Mouse (Mus musculus) hindbrain, embryonic 11.5 days (tissue): ENCODE measurements around the gene Aqp6. TPM values are rescaled to one million over a fixed set of nuclear protein-coding genes. Genes with fewer than 3 reads are reported as not detected.

Source experiments
- ATAC-seq: fragments of 200-750 bp; cut with Nextera tagmentation; 2 replicates; pipeline ENCODE4 v1.8.0; 2017; ENCODE audit warnings: mild to moderate bottlenecking, moderate TSS enrichment, moderate library complexity; ENCODE audit not compliant: low FRiP score
- DNase-seq: peaks from one replicate; pipeline ENCODE4 v3.0.0-alpha.2; 2015; ENCODE audit warnings: low spot score
- H3K27ac ChIP-seq: fragments of 300-500 bp; sonication (generic); 2 replicates; pipeline ENCODE4 v1.5.1; 2014; ENCODE audit warnings: mild to moderate bottlenecking, low read depth, low read length
- H3K27me3 ChIP-seq: fragments of 300-500 bp; sonication (generic); 2 replicates; pipeline ENCODE4 v1.6.1; 2014; ENCODE audit warnings: mild to moderate bottlenecking, low read length, moderate library complexity, mixed read lengths; ENCODE audit not compliant: control insufficient read depth, insufficient read depth
- H3K36me3 ChIP-seq: fragments of 300-500 bp; sonication (generic); 2 replicates; pipeline ENCODE4 v1.6.1; 2014; ENCODE audit warnings: mild to moderate bottlenecking, low read length, moderate library complexity, mixed read lengths; ENCODE audit not compliant: control insufficient read depth, insufficient read depth
- H3K4me1 ChIP-seq: fragments of 300-500 bp; sonication (generic); replicated peaks from 2 replicates; pipeline ENCODE4 v1.6.1; 2014; ENCODE audit warnings: low read length, mixed read lengths; ENCODE audit not compliant: control insufficient read depth, insufficient read depth
- H3K4me2 ChIP-seq: fragments of 300-500 bp; sonication (generic); replicated peaks from 2 replicates; pipeline ENCODE4 v1.6.1; 2014; ENCODE audit warnings: mild to moderate bottlenecking, low read depth, low read length
- H3K4me3 ChIP-seq: fragments of 300-500 bp; sonication (generic); 2 replicates; pipeline ENCODE4 v1.5.1; 2014; ENCODE audit warnings: low read depth, low read length
- H3K9ac ChIP-seq: fragments of 300-500 bp; sonication (generic); 2 replicates; pipeline ENCODE4 v1.6.1; 2014; ENCODE audit warnings: low read depth, low read length
- H3K9me3 ChIP-seq: fragments of 300-500 bp; sonication (generic); 2 replicates; pipeline ENCODE4 v1.6.1; 2016; ENCODE audit warnings: low read length; ENCODE audit not compliant: control insufficient read depth
- WGBS: fragments of 180-500 bp; shearing (Covaris S2); extraction: QIAGEN DNeasy Blood & Tissue Kit; methylation state at CpG from one replicate; pipeline ENCODE4 v1.1.7; 2014; 5-methylcytosine and 5-hydroxymethylcytosine counted together
- polyA plus RNA-seq: library from polyadenylated mRNA; unstranded; fragments of >200 nt; fragmentation: Nextera tagmentation; extraction: Ambion mirVana; gene quantifications from 2 replicates; pipeline ENCODE4 v1.2.1, GENCODE M21; 2014

Gene Aqp6
- polyA plus RNA-seq, 1 experiment from 2014 or later, result 1.7 TPM

DNA sequence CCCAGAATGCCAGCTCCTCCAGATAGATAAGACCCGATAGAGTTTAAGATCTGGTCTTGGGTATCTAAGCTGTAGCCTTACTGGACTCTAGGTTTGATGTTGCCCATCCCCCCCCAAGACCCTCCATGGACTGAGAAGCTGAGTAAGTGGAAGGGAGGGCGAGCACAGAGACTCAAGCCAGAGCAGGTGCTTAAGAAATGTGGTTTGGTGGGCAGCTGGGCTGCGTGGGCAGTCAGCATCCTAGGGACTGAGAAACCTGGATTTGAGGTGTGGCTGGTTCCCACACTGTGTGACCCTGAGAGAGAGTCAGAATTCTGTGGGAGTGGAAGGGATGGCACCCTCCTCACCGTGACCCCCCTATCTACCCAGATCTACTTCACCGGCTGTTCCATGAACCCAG lies 8.3 kb upstream of the Aqp6 start:
- Histone ChIP-seq H3K36me3 (no peaks in the 10 kb centered on the region), H3K27me3 (peaks cover 65% of the 10 kb centered on the region), H3K4me2 (no peak overlapping the region), H3K4me3 (no peak overlapping the region), H3K27ac (no peak overlapping the region), H3K9ac (no peak overlapping the region), H3K9me3 (no peaks in the 10 kb centered on the region), H3K4me1 (peaks cover 2% of the 10 kb centered on the region)
- no peak for DNase-seq
- 86% methylated on average over 5 of the region's 5 CpGs for WGBS
- ATAC-seq, result no peak

DNA sequence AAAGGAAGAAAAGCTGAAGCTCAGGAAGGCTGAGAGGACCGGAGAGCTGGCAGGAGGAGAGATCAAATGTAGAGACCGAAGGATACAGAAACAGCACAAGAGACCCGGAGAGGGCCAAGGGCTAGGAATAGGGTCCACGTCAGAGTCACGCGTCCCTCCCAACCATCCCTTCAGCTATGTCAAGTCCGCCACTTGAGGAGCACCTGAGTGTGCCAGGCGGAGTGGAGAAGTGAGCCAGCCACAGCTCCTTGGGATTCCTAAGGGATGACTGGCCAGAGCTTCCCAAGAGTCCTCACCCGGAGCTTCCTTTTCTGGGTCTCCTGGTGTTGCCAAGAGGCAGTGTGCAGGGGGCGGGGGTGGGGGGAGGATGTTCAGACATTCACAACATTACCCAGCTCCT lies 6.2 kb upstream of the Aqp6 start:
- Histone ChIP-seq H3K4me3 (no peak overlapping the region), H3K9me3 (no peaks in the 10 kb centered on the region), H3K27me3 (peaks cover 46% of the 10 kb centered on the region), H3K36me3 (no peaks in the 10 kb centered on the region), H3K4me2 (no peak overlapping the region), H3K9ac (no peak overlapping the region), H3K4me1 (peaks cover 6% of the 10 kb centered on the region), H3K27ac (no peak overlapping the region)
- no peak for DNase-seq
- ATAC-seq, result no peak
- WGBS, result 87% methylated on average over 10 of the region's 10 CpGs

DNA sequence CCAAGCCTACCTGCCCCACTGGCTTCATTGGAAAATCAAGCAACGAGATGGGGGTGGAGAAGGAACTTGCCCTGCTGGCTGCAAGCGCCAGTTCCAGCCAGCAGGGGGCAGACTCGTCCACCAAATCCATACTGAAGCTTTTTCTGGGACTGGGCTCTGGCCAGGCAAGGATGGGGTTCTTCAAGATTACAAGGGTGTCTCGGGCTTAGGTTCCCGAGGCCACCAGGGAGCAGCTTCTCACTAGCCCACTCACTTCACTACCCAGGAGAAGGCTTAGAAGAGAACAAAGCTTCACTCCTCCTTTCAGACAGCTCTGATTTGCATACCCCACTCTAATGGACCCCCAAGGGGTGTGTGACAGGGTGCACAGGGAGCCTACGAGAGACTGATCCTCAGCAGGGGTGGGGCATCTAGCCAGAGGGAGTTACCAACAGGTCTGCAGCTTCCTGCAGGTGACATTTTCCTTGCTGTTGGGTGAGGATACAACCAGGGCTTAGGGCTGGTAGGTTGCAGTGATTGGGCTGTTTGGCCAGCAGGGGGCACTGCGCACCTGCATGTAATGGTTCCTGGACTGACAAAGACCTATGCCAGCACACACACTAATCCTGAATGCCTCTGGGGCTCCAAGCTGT lies 5.0 kb upstream of the Aqp6 start:
- H3K4me2 ChIP-seq, result no peak overlapping the region
- H3K4me1 ChIP-seq, result peaks cover 10% of the 10 kb centered on the region
- WGBS, result 0% methylated on average over 7 of the region's 7 CpGs
- H3K27me3 ChIP-seq, result peaks cover 33% of the 10 kb centered on the region
- no peak overlapping the region for H3K9ac ChIP-seq
- no peak overlapping the region for H3K4me3 ChIP-seq
- no peaks in the 10 kb centered on the region for H3K9me3 ChIP-seq
- ATAC-seq (peak; percentile 77), DNase-seq (peak; percentile 93)
- H3K27ac ChIP-seq, result peak overlapping the region; percentile 30; the same call in 1 of the 2 replicates
- H3K36me3 ChIP-seq, result no peaks in the 10 kb centered on the region

DNA sequence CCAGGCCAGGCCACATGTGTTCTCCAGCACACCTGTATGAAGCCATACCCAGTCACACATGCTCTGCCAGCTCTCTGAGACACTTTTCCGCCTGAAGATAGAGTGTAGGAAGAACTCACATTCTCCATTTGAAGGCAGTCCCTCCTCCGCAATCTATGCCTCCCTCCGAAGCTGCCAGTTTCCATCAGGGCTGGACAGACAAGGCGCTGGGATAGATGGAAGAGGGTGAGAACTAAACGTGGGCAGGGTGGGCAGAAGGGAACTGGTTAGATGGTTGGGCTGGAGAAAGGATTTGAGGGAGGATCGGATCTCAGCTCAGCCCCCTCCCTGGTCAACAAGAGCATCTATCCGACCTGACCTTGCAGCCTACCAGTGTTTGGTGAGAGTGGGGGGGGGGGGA lies 4.4 kb upstream of the Aqp6 start:
- H3K4me3 ChIP-seq, result no peak overlapping the region
- no peak overlapping the region for H3K4me2 ChIP-seq
- no peak for ATAC-seq
- peaks cover 27% of the 10 kb centered on the region for H3K27me3 ChIP-seq
- 53% methylated on average over 7 of the region's 7 CpGs for WGBS
- no peaks in the 10 kb centered on the region for H3K9me3 ChIP-seq
- no peak overlapping the region for H3K9ac ChIP-seq
- H3K4me1 ChIP-seq, result peaks cover 10% of the 10 kb centered on the region
- no peak overlapping the region for H3K27ac ChIP-seq
- no peaks in the 10 kb centered on the region for H3K36me3 ChIP-seq
- DNase-seq, result no peak

DNA sequence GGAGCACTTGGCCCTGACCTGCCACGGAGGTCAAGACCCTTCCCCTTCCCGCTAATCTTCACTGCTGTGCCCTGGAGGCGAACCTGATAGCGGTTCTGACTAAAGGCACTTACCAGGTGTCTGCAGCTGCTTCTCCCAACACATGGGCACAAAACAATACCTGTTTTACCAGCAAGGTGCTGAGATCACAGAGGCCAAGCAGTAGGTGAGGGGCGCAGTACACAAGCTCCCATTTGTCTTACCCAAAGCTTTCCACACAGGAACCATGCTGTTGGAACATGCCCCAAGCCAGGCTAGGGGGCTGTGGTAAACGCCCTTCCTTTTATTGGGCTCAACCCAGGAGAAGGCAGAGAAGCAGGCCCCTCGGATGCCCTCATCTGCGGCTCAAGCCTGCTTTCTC lies 3.6 kb upstream of the Aqp6 start:
- Histone ChIP-seq H3K9ac (peak overlapping the region; percentile 28; the same call in 1 of the 2 replicates), H3K27me3 (peaks cover 19% of the 10 kb centered on the region), H3K36me3 (no peaks in the 10 kb centered on the region), H3K27ac (peak overlapping the region; percentile 27; the same call in 1 of the 2 replicates), H3K4me1 (peaks cover 13% of the 10 kb centered on the region), H3K9me3 (no peaks in the 10 kb centered on the region), H3K4me3 (no peak overlapping the region), H3K4me2 (no peak overlapping the region)
- DNase-seq, result no peak
- no peak for ATAC-seq
- 63% methylated on average over 8 of the region's 8 CpGs for WGBS

DNA sequence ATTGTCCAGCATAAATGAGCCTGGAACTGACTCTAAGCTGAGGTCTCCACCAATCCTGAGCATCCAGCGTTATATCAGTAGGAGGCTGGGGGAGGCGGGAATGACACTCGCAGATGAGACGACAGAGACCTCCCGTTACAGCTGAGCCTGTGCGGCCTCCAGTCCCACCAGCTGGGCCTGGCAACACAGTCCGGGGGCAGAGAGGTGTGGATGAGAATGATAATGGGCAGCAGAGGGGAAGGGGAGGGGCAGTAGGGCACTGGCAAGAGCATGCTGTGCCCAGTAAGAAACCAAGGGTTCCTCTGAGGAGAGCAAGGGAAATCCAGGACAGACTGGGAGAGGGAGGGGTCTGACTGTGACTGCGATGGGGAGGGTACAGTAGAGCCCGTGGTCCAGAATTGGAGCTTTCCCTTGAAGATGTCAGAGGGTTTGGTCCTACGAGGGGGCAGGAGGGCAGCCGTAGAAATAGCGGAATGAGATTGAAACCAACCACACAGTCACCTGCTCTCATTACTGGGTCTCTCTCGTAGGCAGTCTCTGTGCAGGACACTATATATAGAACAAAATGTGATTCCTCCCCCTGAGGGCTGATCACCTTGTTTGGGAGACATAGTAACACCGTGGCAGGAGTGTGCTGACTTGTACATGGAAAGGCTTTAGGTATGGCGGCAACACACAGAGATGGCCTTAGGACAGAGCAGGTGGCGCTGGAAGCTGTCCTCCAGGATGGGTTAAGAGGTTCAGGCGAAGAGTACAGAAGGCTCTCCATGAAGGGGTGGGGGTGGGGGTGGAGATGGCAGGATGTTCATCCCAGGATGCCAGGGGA lies 1.7 kb upstream of the Aqp6 start:
- Histone ChIP-seq H3K9me3 (no peaks in the 10 kb centered on the region), H3K27me3 (peaks cover 11% of the 10 kb centered on the region), H3K4me1 (peaks cover 15% of the 10 kb centered on the region), H3K27ac (peak overlapping the region; percentile 71), H3K36me3 (no peaks in the 10 kb centered on the region), H3K4me2 (no peak overlapping the region), H3K9ac (no peak overlapping the region), H3K4me3 (no peak overlapping the region)
- WGBS, result 53% methylated on average over 17 of the region's 17 CpGs
- ATAC-seq (peak; percentile 50; the same call in 1 of the 2 replicates), DNase-seq (peak; percentile 62)

DNA sequence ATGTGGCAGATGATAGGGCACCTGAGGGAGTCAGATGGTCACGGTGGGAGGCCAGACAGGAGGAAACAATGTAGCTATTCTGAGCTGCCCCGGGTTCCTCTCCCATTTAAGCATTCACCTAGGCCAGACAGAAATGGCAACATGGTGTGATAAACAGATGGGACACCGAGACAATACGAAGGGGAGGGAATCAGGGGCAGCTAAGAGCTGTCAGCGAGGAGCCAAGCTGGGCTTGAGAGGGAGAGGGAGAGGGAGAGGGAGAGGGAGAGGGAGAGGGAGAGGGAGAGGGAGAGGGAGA lies 572 bp downstream of the Aqp6 start:
- ATAC-seq (0 out of 2 replicates have a peak, but pooled peaks have one; percentile 16), DNase-seq (no peak)
- Histone ChIP-seq H3K36me3 (no peaks in the 10 kb centered on the region), H3K4me2 (no peak overlapping the region), H3K27me3 (0 out of 2 replicates have a peak, but pooled peaks cover 4% of the 10 kb centered on the region), H3K4me3 (no peak overlapping the region), H3K9ac (no peak overlapping the region), H3K27ac (peak overlapping the region; percentile 65; the same call in 1 of the 2 replicates), H3K9me3 (no peaks in the 10 kb centered on the region), H3K4me1 (peaks cover 18% of the 10 kb centered on the region)
- 14% methylated on average over 5 of the region's 5 CpGs for WGBS

DNA sequence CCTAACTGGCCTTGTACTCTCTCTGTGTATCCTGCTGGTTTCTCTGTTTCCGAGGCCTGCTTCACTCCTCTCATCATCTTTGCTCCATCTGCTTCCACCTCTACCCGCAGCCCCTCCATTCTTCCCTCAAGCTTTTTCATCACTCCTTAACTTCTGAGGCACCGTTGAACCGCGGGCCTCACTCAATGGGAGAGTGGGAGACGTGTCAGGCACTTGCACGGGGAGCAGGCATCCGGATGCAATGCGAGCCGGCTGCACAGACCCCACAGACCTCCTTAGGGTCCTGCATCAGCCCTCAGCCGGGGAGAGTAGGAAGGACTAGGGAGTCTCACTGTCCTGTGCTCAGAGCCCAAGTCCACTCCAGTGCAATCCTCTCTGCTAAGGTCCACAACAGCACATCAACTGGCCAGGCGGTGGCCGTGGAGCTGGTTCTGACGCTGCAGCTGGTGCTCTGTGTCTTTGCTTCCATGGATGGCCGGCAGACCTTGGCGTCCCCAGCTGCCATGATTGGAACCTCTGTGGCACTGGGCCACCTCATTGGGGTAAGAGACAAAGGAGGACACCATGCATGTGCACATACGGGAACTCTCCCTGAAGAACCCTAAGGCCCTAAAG lies 1.1 kb downstream of the Aqp6 start:
- no peak overlapping the region for H3K9ac ChIP-seq

More for the DNA sequence above, 1.1 kb downstream of the Aqp6 start:
- H3K36me3 ChIP-seq, result no peaks in the 10 kb centered on the region
- DNase-seq (peak; percentile 15), ATAC-seq (no peak)
- H3K27me3 ChIP-seq, result 0 out of 2 replicates have a peak, but pooled peaks cover 4% of the 10 kb centered on the region
- H3K4me2 ChIP-seq, result no peak overlapping the region
- no peak overlapping the region for H3K4me3 ChIP-seq
- 62% methylated on average over 17 of the region's 17 CpGs for WGBS
- peaks cover 21% of the 10 kb centered on the region for H3K4me1 ChIP-seq
- H3K27ac ChIP-seq, result peak overlapping the region; percentile 63
- no peaks in the 10 kb centered on the region for H3K9me3 ChIP-seq
